20 mouse cellular contexts compared by ENCODE assay signal in genomic region chr15:97048267-97048666, GRCm38 (mm10). TPM values are rescaled to one million over a fixed set of nuclear protein-coding genes. Genes with fewer than 3 reads are reported as not detected.
DNase-seq lines count a peak whose midpoint lies in the region; ATAC-seq lines count a peak whose summit lies in the region.
"Had no signal": no experiment of that assay in that cellular context is flagged by ENCODE, and none has a peak within 500 bp of the region (broad histone marks: within the 10 kb centered on the region; RNA-seq: fewer than 3 reads in every experiment).

No protein-coding gene starts in this region.

- 0 out of 2 replicates have a peak overlapping the region, but pooled peaks have one; percentile 74 for H3K27ac ChIP-seq in heart, embryonic 13.5 days (replicated peaks)
- no peak overlapping the region for H3K27ac ChIP-seq in forebrain, embryonic 12.5 days
- H3K27ac ChIP-seq: embryonic facial prominence, embryonic 12.5 days; hindbrain, embryonic 15.5 days had no signal

- no peak overlapping the region for H3K4me2 ChIP-seq in heart, embryonic 13.5 days
- no peak overlapping the region for H3K4me2 ChIP-seq in forebrain, embryonic 12.5 days
- H3K4me2 ChIP-seq: embryonic facial prominence, embryonic 12.5 days; heart, embryonic 15.5 days; hindbrain, embryonic 15.5 days had no signal

- peak; percentile 61 for DNase-seq in heart, adult 11 months
- no peak for DNase-seq in heart, postnatal 10 days
- no peak for DNase-seq in heart, adult 9 months (ENCODE audit: low spot score in 2 of 2)
- peak; percentile 68 for DNase-seq in ES-CJ7 (ENCODE audit: low read depth, low spot score)
- DNase-seq in spleen, adult 18-20 months = no peak
- DNase-seq: adrenal gland, postnatal 10 days; B cell, adult 2 months; cerebellum, adult 11 months; cerebellum, adult 8-10 months; cerebellum, postnatal 25 days; gastrocnemius, postnatal 14 days; heart, postnatal 36 days; kidney, adult 2 months had no signal

- H3K4me1 ChIP-seq in heart, embryonic 13.5 days = peaks cover 68% of the 10 kb centered on the region
- no peaks in the 10 kb centered on the region for H3K4me1 ChIP-seq in forebrain, embryonic 12.5 days
- H3K4me1 ChIP-seq: hindbrain, embryonic 15.5 days had no signal

- 70% methylated on average over 5 of the region's 5 CpGs for WGBS in heart, embryonic 13.5 days
- 86% methylated on average over 5 of the region's 5 CpGs for WGBS in forebrain, embryonic 12.5 days

- H3K9ac ChIP-seq in heart, embryonic 13.5 days = no peak overlapping the region
- H3K9ac ChIP-seq in forebrain, embryonic 12.5 days = no peak overlapping the region
- H3K9ac ChIP-seq: embryonic facial prominence, embryonic 12.5 days; heart, embryonic 15.5 days; hindbrain, embryonic 15.5 days had no signal

- intact Hi-C loops in heart, postnatal 10 days (cut with DNase I) = no loop called here

- H3K27me3 ChIP-seq in heart, embryonic 13.5 days (replicated peaks) = no peaks in the 10 kb centered on the region
- no peaks in the 10 kb centered on the region for H3K27me3 ChIP-seq in forebrain, embryonic 12.5 days
- H3K27me3 ChIP-seq: embryonic facial prominence, embryonic 12.5 days; heart, embryonic 15.5 days had no signal

- no peak for ATAC-seq in heart, embryonic 13.5 days (ENCODE audit: extremely low read depth, insufficient number of reproducible peaks, low FRiP score, low TSS enrichment)
- ATAC-seq in forebrain, embryonic 12.5 days (ENCODE audit: low FRiP score) = no peak
- ATAC-seq: forebrain, embryonic 16.5 days; intestine, embryonic 16.5 days had no signal

- no peaks in the 10 kb centered on the region for H3K9me3 ChIP-seq in heart, embryonic 13.5 days
- no peaks in the 10 kb centered on the region for H3K9me3 ChIP-seq in forebrain, embryonic 12.5 days
- H3K9me3 ChIP-seq: embryonic facial prominence, embryonic 12.5 days; heart, embryonic 15.5 days; hindbrain, embryonic 15.5 days had no signal

- H3K36me3 ChIP-seq in heart, embryonic 13.5 days = no peaks in the 10 kb centered on the region
- H3K36me3 ChIP-seq in forebrain, embryonic 12.5 days (replicated peaks) = no peaks in the 10 kb centered on the region
- H3K36me3 ChIP-seq: embryonic facial prominence, embryonic 12.5 days; heart, embryonic 15.5 days; hindbrain, embryonic 15.5 days had no signal

- no peak overlapping the region for H3K4me3 ChIP-seq in heart, embryonic 13.5 days
- no peak overlapping the region for H3K4me3 ChIP-seq in forebrain, embryonic 12.5 days (replicated peaks)
- H3K4me3 ChIP-seq: embryonic facial prominence, embryonic 12.5 days; heart, embryonic 15.5 days; hindbrain, embryonic 15.5 days had no signal

RNA-seq across cellular contexts. Expression of gene Slc38a4, which starts 7.5 kb away (rescaled TPM):
- total RNA-seq in heart, postnatal 10 days (2021) = 10 to 100 TPM; 61.5 to 61.8 TPM
- polyA plus RNA-seq in heart, embryonic 13.5 days (2015; fragmentation: Nextera tagmentation; extraction: Ambion mirVana) = 110 and 111 TPM in 2 replicates
- polyA plus RNA-seq in forebrain, embryonic 12.5 days (2016; fragmentation: Nextera tagmentation; extraction: Ambion mirVana) = 8.8 and 14.1 TPM in 2 replicates

Comparison
In these comparisons a context has a peak if more than half of its experiments do, and no peak if none do; other contexts are left out.
1. DNase-seq: peak in heart, adult 11 months (single experiment) and ES-CJ7 (single experiment); none in heart, postnatal 10 days (0 of 2), heart, adult 9 months (0 of 2) and spleen, adult 18-20 months (0 of 2).